Mouse (Mus musculus) lung, postnatal 36 days (tissue): ENCODE data around the gene Spout1.
A peak's percentile ranks its signal among the peaks of the same experiment; 100 is the strongest.

Experiments
- DNase-seq: peaks from one replicate; pipeline ENCODE4 v3.0.0; 2022; ENCODE audit warnings: mixed read lengths

Gene Spout1

GRCm38 (mm10) chr2:30124472-30125274, 53.6 kb downstream of the Spout1 start, which contains the start of gene Zer1:
TSS of gene Zer1 (minus strand) at chr2:30124585.
- DNase-seq, result peak; percentile 98

GRCm38 (mm10) chr2:30123729-30124471, 54.4 kb downstream of the Spout1 start:
- no peak for DNase-seq
